23 mouse cellular contexts compared by ENCODE assay signal in genomic region chr6:52435358-52435757, GRCm38 (mm10).
A peak's percentile ranks its signal among the peaks of the same experiment; 100 is the strongest.
DNase-seq lines count a peak whose midpoint lies in the region; TF ChIP-seq lines count a peak whose summit lies in the region.
"Had no signal": no experiment of that assay in that cellular context is flagged by ENCODE, and none has a peak within 500 bp of the region (broad histone marks: within the 10 kb centered on the region; RNA-seq: fewer than 3 reads in every experiment).

No protein-coding gene starts in this region.

- TF ChIP-seq CTCF in ES-Bruce4 (IDR thresholded peaks at IDR 0.05; ENCODE audit: low read depth, low read length), result no peak
- no peak for TF ChIP-seq CTCF in left cerebral cortex, adult 2 months (IDR thresholded peaks at IDR 0.05)

- no peaks in the 10 kb centered on the region for H3K27me3 ChIP-seq in ES-Bruce4 (ENCODE audit: control insufficient read depth, insufficient read depth, low read length, poor library complexity, severe bottlenecking)
- H3K27me3 ChIP-seq: CH12.LX, Patski had no signal

- peaks cover 3% of the 10 kb centered on the region for H3K4me1 ChIP-seq in ES-Bruce4 (ENCODE audit: control insufficient read depth, insufficient read depth, low read length)

- TF ChIP-seq EP300 in ES-Bruce4 (IDR thresholded peaks at IDR 0.05; ENCODE audit: insufficient read depth, low read depth, low read length), result peak; percentile 60; the same call in 1 of the 2 replicates

- DNase-seq in heart, adult 11 months, result peak; percentile 59
- no peak for DNase-seq in heart, adult 9 months (ENCODE audit: low spot score in 2 of 2)
- peak; percentile 61 for DNase-seq in ES-CJ7 (ENCODE audit: low read depth, low spot score)
- peak; percentile 55 for DNase-seq in R1 (ENCODE audit: low read depth, low spot score)
- no peak for DNase-seq in left cerebral cortex, adult 2 months (ENCODE audit: extremely low spot score in 1 of 2, low spot score in 2 of 2)
- DNase-seq in left cerebral cortex, postnatal 10 days (ENCODE audit: extremely low spot score in 1 of 2, low spot score in 2 of 2), result no peak
- DNase-seq in thymus, postnatal 14 days, result no peak
- DNase-seq: adrenal gland, adult 2 months; adrenal gland, adult 8-10 months; adrenal gland, postnatal 10 days; adrenal gland, postnatal 14 days; adrenal gland, postnatal 25 days; adrenal gland, postnatal 36 days; B cell, adult 2 months; cerebellum, adult 11 months; cerebellum, adult 11-12 months; cerebellum, adult 18-20 months; cerebellum, adult 2 months; cerebellum, adult 8-10 months had no signal

- no peak overlapping the region for H3K9ac ChIP-seq in ES-Bruce4 (ENCODE audit: low read depth, poor library complexity, severe bottlenecking)

- H3K4me3 ChIP-seq in ES-Bruce4 (ENCODE audit: low read depth, low read length), result no peak overlapping the region
- no peak overlapping the region for H3K4me3 ChIP-seq in left cerebral cortex, adult 2 months

- no peak for TF ChIP-seq POLR2A in ES-Bruce4 (IDR thresholded peaks at IDR 0.05; ENCODE audit: insufficient read depth, low read length)

- intact Hi-C loops in left cerebral cortex, adult 2 months (cut with DNase I), result no loop called here
- intact Hi-C loops in left cerebral cortex, postnatal 10 days (cut with DNase I), result no loop called here

- H3K36me3 ChIP-seq in ES-Bruce4 (ENCODE audit: control insufficient read depth, insufficient read depth, low read length, poor library complexity, severe bottlenecking), result no peaks in the 10 kb centered on the region
- H3K36me3 ChIP-seq: G1E had no signal

- H3K9me3 ChIP-seq in ES-Bruce4 (replicated peaks; ENCODE audit: control insufficient read depth, insufficient read depth, low read length, poor library complexity, severe bottlenecking), result no peaks in the 10 kb centered on the region
- H3K9me3 ChIP-seq: G1E had no signal

- no peak overlapping the region for H3K27ac ChIP-seq in ES-Bruce4 (ENCODE audit: insufficient read depth, low read length)
- no peak overlapping the region for H3K27ac ChIP-seq in left cerebral cortex, adult 2 months

Comparison
In these comparisons a context has a peak if more than half of its experiments do, and no peak if none do; other contexts are left out.
1. DNase-seq: peak in heart, adult 11 months (single experiment), ES-CJ7 (single experiment) and R1 (single experiment); none in heart, adult 9 months (0 of 2), left cerebral cortex, adult 2 months (0 of 2), left cerebral cortex, postnatal 10 days (0 of 2) and thymus, postnatal 14 days (single experiment).